Mouse (Mus musculus) liver, adult 2 months (tissue): ENCODE measurements at regions not wholly inside any gene's neighbourhood (a gene's known extent, or its start where the extent isn't known, plus 50 kb on each side); places are given as distances from the start of the nearest gene placed in this dataset.

Source experiments
- DNase-seq: peaks from one replicate; pipeline ENCODE4 v3.0.0-alpha.2; 2011; ENCODE audit warnings: low read depth, low spot score; ENCODE audit errors: extremely low read depth
- H3K27ac ChIP-seq: fragments of 200-500 bp; replicated peaks from 2 replicates; pipeline ENCODE4 v1.5.1; 2012; ENCODE audit warnings: low read depth, mild to moderate bottlenecking, control low read depth, inconsistent platforms, low read length; ENCODE audit not compliant: insufficient read depth
- H3K27me3 ChIP-seq: fragments of 200-500 bp; 2 replicates; pipeline ENCODE4 v1.6.1; 2012; ENCODE audit warnings: mild to moderate bottlenecking, moderate library complexity, low read length, inconsistent platforms; ENCODE audit not compliant: control insufficient read depth, insufficient read depth
- H3K36me3 ChIP-seq: fragments of 200-500 bp; 2 replicates; pipeline ENCODE4 v1.6.1; 2012; ENCODE audit warnings: low read length, inconsistent platforms; ENCODE audit not compliant: control insufficient read depth, insufficient read depth
- H3K4me1 ChIP-seq: fragments of 200-500 bp; 2 replicates; pipeline ENCODE4 v1.6.1; 2011; ENCODE audit warnings: low read length; ENCODE audit not compliant: control insufficient read depth, insufficient read depth
- H3K4me3 ChIP-seq: fragments of 200-500 bp; 2 replicates; pipeline ENCODE4 v1.5.1; 2011; ENCODE audit warnings: low read depth, mild to moderate bottlenecking, control low read depth, low read length, moderate library complexity; ENCODE audit not compliant: insufficient read depth
- H3K79me2 ChIP-seq: fragments of 200-500 bp; 2 replicates; pipeline ENCODE4 v1.6.1; 2012; ENCODE audit warnings: inconsistent platforms, mild to moderate bottlenecking, low read length, moderate library complexity; ENCODE audit not compliant: control insufficient read depth, insufficient read depth
- H3K9ac ChIP-seq: fragments of 200-500 bp; 2 replicates; pipeline ENCODE4 v1.6.1; 2012; ENCODE audit warnings: low read depth, mild to moderate bottlenecking, control low read depth, inconsistent platforms, low read length
- CTCF ChIP-seq: fragments of 200-500 bp; IDR thresholded peaks from 2 replicates; pipeline ENCODE4 v1.5.1; 2011; ENCODE audit warnings: low read depth, low read length, control low read depth
- POLR2A ChIP-seq: fragments of 200-500 bp; IDR thresholded peaks from 2 replicates; pipeline ENCODE4 v1.6.1; 2011; ENCODE audit warnings: low read length, control low read depth; ENCODE audit not compliant: insufficient read depth; ENCODE audit errors: extremely low read depth
- WGBS: fragments of 180-500 bp; shearing (Covaris S2); methylation state at CpG from one replicate; pipeline ENCODE4 v1.1.7; 2018; 5-methylcytosine and 5-hydroxymethylcytosine counted together

DNA sequence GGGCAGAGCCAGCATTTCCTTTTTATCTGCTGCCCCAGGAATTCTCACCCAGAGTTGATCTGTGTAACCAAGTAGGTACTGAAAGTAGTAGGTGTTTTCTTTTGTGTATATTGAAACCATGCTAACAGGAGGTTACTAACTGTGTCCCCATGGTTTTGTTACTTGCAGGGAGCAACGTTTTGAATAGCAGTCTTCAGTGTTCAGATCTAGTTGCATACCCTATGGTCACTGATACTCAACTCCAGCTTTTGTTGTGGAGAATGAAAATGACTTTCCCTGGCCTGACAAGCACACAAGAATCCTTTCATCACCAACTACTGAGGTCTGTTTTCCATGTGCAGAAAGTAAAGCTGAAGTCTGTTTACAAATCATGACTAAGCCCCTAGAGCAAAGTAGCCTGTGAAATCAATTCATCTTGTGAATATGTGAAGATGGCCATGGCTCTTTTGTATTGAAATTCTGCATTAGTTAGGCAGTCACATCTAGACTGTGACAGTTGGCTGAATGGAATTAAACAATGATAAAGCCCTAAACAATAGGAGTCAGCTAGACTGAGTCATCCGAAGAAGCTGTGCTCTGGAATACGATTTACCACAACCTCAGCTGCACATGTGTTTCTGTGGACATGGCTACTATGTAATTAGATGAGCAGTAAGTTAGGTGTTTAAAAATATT, 179.5 kb upstream of the Vrk2 start:
- H3K4me3 ChIP-seq = no peak overlapping the region
- H3K4me1 ChIP-seq = no peaks in the 10 kb centered on the region
- H3K27me3 ChIP-seq = no peaks in the 10 kb centered on the region
- H3K27ac ChIP-seq = no peak overlapping the region
- no peak for DNase-seq
- no peak for TF ChIP-seq CTCF
- TF ChIP-seq POLR2A = no peak
- H3K36me3 ChIP-seq = no peaks in the 10 kb centered on the region
- H3K9ac ChIP-seq = no peak overlapping the region
- WGBS = 42% methylated on average over 3 of the region's 3 CpGs
- H3K79me2 ChIP-seq = no peaks in the 10 kb centered on the region

DNA sequence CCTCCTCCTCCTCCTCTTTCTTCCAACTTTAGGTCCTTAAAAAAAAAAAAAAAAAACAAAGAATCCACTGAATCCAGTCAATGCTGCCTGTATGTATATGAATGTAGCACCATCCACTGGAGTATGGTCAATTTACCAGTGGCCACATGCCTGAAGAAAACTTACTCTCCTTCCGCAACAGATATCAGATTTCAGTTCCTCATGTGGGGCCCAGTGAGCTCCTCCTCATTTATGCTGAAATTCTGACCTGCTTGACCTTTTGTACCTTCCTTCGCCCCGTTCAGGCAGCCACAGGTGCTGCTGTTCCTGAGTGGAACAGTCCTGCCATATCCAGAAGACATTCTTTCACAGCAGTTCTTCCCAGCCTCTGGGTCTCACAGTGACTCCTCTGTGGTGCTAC, 161.8 kb upstream of the Vrk2 start:
- no peaks in the 10 kb centered on the region for H3K4me1 ChIP-seq
- no peaks in the 10 kb centered on the region for H3K79me2 ChIP-seq
- no peak overlapping the region for H3K9ac ChIP-seq
- TF ChIP-seq POLR2A (no peak), CTCF (no peak)
- DNase-seq = no peak
- WGBS = 69% methylated on average over 3 of the region's 3 CpGs
- no peak overlapping the region for H3K27ac ChIP-seq
- H3K27me3 ChIP-seq = no peaks in the 10 kb centered on the region
- H3K4me3 ChIP-seq = no peak overlapping the region
- H3K36me3 ChIP-seq = no peaks in the 10 kb centered on the region

DNA sequence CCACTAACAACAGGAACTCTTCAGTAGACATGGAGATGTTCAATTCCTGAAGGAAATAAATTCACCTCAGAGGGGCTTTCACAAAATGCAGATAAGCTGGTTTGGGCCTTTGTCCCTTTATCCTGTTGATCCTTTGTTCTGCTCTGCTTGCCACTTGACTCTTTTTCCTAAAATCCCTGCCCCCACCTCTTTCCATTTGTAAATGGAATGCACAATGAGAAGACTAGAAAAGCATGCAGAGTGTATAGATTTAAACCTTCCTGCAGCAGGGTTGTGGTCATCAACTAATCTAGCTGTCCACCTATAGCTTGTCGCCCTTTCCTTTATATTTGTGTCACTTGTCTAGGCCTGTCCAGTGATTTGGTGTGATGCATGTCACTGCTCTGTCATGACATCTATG, 159.8 kb upstream of the Vrk2 start:
- Histone ChIP-seq H3K36me3 (no peaks in the 10 kb centered on the region), H3K4me3 (no peak overlapping the region), H3K9ac (no peak overlapping the region), H3K4me1 (no peaks in the 10 kb centered on the region), H3K27me3 (no peaks in the 10 kb centered on the region), H3K27ac (no peak overlapping the region), H3K79me2 (no peaks in the 10 kb centered on the region)
- no peak for DNase-seq
- 89% methylated on average over 1 of the region's 1 CpGs for WGBS
- TF ChIP-seq POLR2A = no peak
- no peak for TF ChIP-seq CTCF

GRCm38 (mm10) chr11:26742235-26742634, 148.4 kb upstream of the Vrk2 start:
- H3K4me3 ChIP-seq = no peak overlapping the region
- H3K36me3 ChIP-seq = no peaks in the 10 kb centered on the region
- no peaks in the 10 kb centered on the region for H3K4me1 ChIP-seq
- no peak overlapping the region for H3K9ac ChIP-seq
- no peak for DNase-seq
- H3K27ac ChIP-seq = no peak overlapping the region
- H3K79me2 ChIP-seq = no peaks in the 10 kb centered on the region
- TF ChIP-seq CTCF (no peak), POLR2A (no peak)
- WGBS = 97% methylated on average over 1 of the region's 1 CpGs
- no peaks in the 10 kb centered on the region for H3K27me3 ChIP-seq

DNA sequence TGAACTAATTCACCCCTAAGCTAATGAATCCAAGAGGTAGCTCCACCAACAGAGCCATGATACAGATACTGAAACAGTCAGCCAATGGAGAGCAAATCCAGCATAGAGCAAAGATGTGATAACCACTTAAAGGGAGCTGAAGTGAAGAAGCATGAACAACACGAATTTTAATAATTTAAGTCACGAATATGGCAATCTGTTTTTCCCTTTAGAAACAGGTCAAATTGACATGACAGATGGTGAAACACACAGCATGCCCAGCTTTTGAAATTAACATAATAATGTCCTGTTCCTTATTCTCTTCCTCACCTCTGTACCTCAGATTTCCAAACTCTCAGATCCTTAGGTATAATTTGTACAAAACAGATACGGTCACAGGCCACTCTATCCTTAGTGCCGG, 145.9 kb upstream of the Vrk2 start:
- no peak for DNase-seq
- 87% methylated on average over 4 of the region's 4 CpGs for WGBS
- H3K9ac ChIP-seq = no peak overlapping the region
- H3K27ac ChIP-seq = no peak overlapping the region
- no peak overlapping the region for H3K4me3 ChIP-seq
- no peaks in the 10 kb centered on the region for H3K36me3 ChIP-seq
- H3K27me3 ChIP-seq = no peaks in the 10 kb centered on the region
- TF ChIP-seq CTCF (no peak), POLR2A (no peak)
- H3K4me1 ChIP-seq = no peaks in the 10 kb centered on the region
- no peaks in the 10 kb centered on the region for H3K79me2 ChIP-seq

- no peak overlapping the region for H3K9ac ChIP-seq
- WGBS = 89% methylated on average over 1 of the region's 1 CpGs
Observed at GRCm38 (mm10) chr11:26726969-26727368, 133.2 kb upstream of the Vrk2 start.

More at GRCm38 (mm10) chr11:26726969-26727368, 133.2 kb upstream of the Vrk2 start:
- TF ChIP-seq POLR2A (no peak), CTCF (no peak)
- Histone ChIP-seq H3K27ac (no peak overlapping the region), H3K4me1 (no peaks in the 10 kb centered on the region), H3K4me3 (no peak overlapping the region), H3K79me2 (no peaks in the 10 kb centered on the region), H3K36me3 (no peaks in the 10 kb centered on the region), H3K27me3 (no peaks in the 10 kb centered on the region)
- no peak for DNase-seq
